In genomic region chr7:121033856-121034652, GRCm38 (mm10) we compare ENCODE assay signal across 8 mouse cellular contexts. TPM values are rescaled to one million over a fixed set of nuclear protein-coding genes. Genes with fewer than 3 reads are reported as not detected.
DNase-seq lines count a peak whose midpoint lies in the region; ATAC-seq and TF ChIP-seq lines count a peak whose summit lies in the region.

Gene Mettl9 (plus strand): TSS chr7:121034445.

- peak within 1 kb of the TSS; percentile 86 for H3K27ac ChIP-seq in gastrocnemius, adult 2 months
- H3K27ac ChIP-seq in hindbrain, postnatal 0 days = peak within 1 kb of the TSS; percentile 99
- H3K27ac ChIP-seq in left cerebral cortex, adult 2 months = peak within 1 kb of the TSS; percentile 98

- peak within 1 kb of the TSS; percentile 99 for H3K4me3 ChIP-seq in gastrocnemius, adult 2 months
- peak within 1 kb of the TSS; percentile 90 for H3K4me3 ChIP-seq in hindbrain, postnatal 0 days (ENCODE audit: low read length)
- peak within 1 kb of the TSS; percentile 81 for H3K4me3 ChIP-seq in left cerebral cortex, adult 2 months

- peak within 1 kb of the TSS; percentile 95 for H3K9ac ChIP-seq in hindbrain, postnatal 0 days (replicated peaks; ENCODE audit: low read length)

- H3K9me3 ChIP-seq in hindbrain, postnatal 0 days (ENCODE audit: low read length) = no peaks in the 10 kb centered on the region

- H3K27me3 ChIP-seq in hindbrain, postnatal 0 days (ENCODE audit: insufficient read depth, low read length) = 0 out of 2 replicates have a peak, but pooled peaks cover 3% of the 10 kb centered on the region

- H3K4me1 ChIP-seq in hindbrain, postnatal 0 days (ENCODE audit: insufficient read depth, low read length) = peaks cover 14% of the 10 kb centered on the region

- intact Hi-C loops in gastrocnemius, adult 2 months (cut with DNase I) = loop anchor here (2.0 to 10.0 kb wide), 3 partner anchors 51 to 379 kb away; partner anchors contain the start of genes Cdr2 and Mfsd13b
- intact Hi-C loops in left cerebral cortex, adult 2 months (cut with DNase I) = loop anchor here (5.0 to 10.0 kb wide), 3 partner anchors 52 to 399 kb away; partner anchors contain the start of genes Cdr2, Mfsd13b and Uqcrc2

- no peaks in the 10 kb centered on the region for H3K36me3 ChIP-seq in hindbrain, postnatal 0 days (ENCODE audit: insufficient read depth, low read length)

- 2% methylated on average over 37 of the region's 43 CpGs for WGBS in hindbrain, postnatal 0 days

- no peak; the same call in 1 of the 2 replicates for TF ChIP-seq CTCF in gastrocnemius, adult 2 months (IDR thresholded peaks at IDR 0.05)
- TF ChIP-seq CTCF in hindbrain, postnatal 0 days (IDR thresholded peaks at IDR 0.05; ENCODE audit: low read depth) = peak; percentile 36; the same call in 1 of the 2 replicates
- peak; percentile 2; the same call in 1 of the 2 replicates for TF ChIP-seq CTCF in left cerebral cortex, adult 2 months (IDR thresholded peaks at IDR 0.05)

- DNase-seq in WW6 (ENCODE audit: low read depth, low spot score) = peak; percentile 87
- DNase-seq in cerebellum, postnatal 4 days (ENCODE audit: low spot score in 2 of 2) = peak; percentile 93 to 97
- DNase-seq in gastrocnemius, adult 2 months = peak; percentile 96
- peak; percentile 97 for DNase-seq in hindbrain, postnatal 0 days (ENCODE audit: low spot score)
- DNase-seq in left cerebral cortex, adult 2 months (ENCODE audit: extremely low spot score in 1 of 2, low spot score in 2 of 2) = peak; percentile 90 to 91
- peak; percentile 88 to 91 for DNase-seq in right cerebral cortex, adult 2 months (ENCODE audit: low spot score in 2 of 2)
- peak; percentile 93 for DNase-seq in urinary bladder, postnatal 14 days (ENCODE audit: low spot score)

- ATAC-seq in hindbrain, postnatal 0 days = peak; percentile 98
- ATAC-seq in megakaryocyte, adult 5-6 weeks (ENCODE audit: poor library complexity, severe bottlenecking) = peak; percentile 98

- peak within 1 kb of the TSS; percentile 75 for H3K4me2 ChIP-seq in hindbrain, postnatal 0 days (ENCODE audit: low read depth, low read length)

RNA-seq across cellular contexts. Expression of gene Mettl9, which starts in this region (rescaled TPM):
- 10 to 100 TPM; 20.3 to 23.5 TPM for total RNA-seq in gastrocnemius, adult 2 months (2021)
- total RNA-seq in hindbrain, postnatal 0 days (2014; rRNA removed) = 53.4 and 62.1 TPM in 2 replicates
- 153 and 155 TPM in 2 replicates for polyA plus RNA-seq in hindbrain, postnatal 0 days (2015; fragmentation: Nextera tagmentation; extraction: Ambion mirVana)
- 10 to 100 TPM; 81.9 to 93.1 TPM for total RNA-seq in left cerebral cortex, adult 2 months (2021)
- 106 and 115 TPM in 2 replicates for total RNA-seq in megakaryocyte, adult 5-6 weeks (2015)
- 138 and 164 TPM in 2 replicates for total RNA-seq in megakaryocyte, adult 5-6 weeks (2017)

Comparison
In these comparisons a context has a peak if more than half of its experiments do, and no peak if none do; other contexts are left out.
1. Peak in every context shown above with its lines: DNase-seq, ATAC-seq, H3K4me3 ChIP-seq and H3K27ac ChIP-seq.